Mouse (Mus musculus) heart, adult 2 months (tissue): ENCODE results near the gene Klhl23.
A peak's percentile ranks its signal among the peaks of the same experiment; 100 is the strongest.

Experiments used
- CTCF ChIP-seq: fragments of 200-600 bp; IDR thresholded peaks from 2 replicates; pipeline ENCODE4 v1.8.1; 2022; ENCODE audit warnings: antibody characterized with exemption, mild to moderate bottlenecking, moderate library complexity
- EP300 ChIP-seq: fragments of 200-500 bp; IDR thresholded peaks from 2 replicates; pipeline ENCODE4 v1.6.1; 2011; ENCODE audit warnings: low read depth, low read length, control low read depth; ENCODE audit not compliant: insufficient read depth
- POLR2A ChIP-seq: fragments of 200-500 bp; IDR thresholded peaks from 2 replicates; pipeline ENCODE4 v1.6.1; 2011; ENCODE audit warnings: mild to moderate bottlenecking, low read depth, low read length, control low read depth; ENCODE audit not compliant: insufficient read depth

- peak; percentile 28 for TF ChIP-seq CTCF
- TF ChIP-seq POLR2A: no peak
- no peak for TF ChIP-seq EP300
These were observed 34.6 kb downstream of the Klhl23 start for GRCm38 (mm10) chr2:69856392-69856791.
